Mouse (Mus musculus) gastrocnemius, adult 18-20 months (tissue): ENCODE results near the gene Mesd. TPM values are rescaled to one million over a fixed set of nuclear protein-coding genes. Genes with fewer than 3 reads are reported as not detected.

Experiments used
- DNase-seq: peaks from one replicate; pipeline ENCODE4 v3.0.0; 2021; ENCODE audit warnings: low spot score
- long read RNA-seq, 2 experiments: library from polyadenylated mRNA; stranded (forward); transcript quantifications; one replicate each; pipeline ENCODE4 v2.0.0; 2021
- total RNA-seq, 2 experiments: library from RNA; stranded (reverse); gene quantifications; 2 replicates each; pipeline ENCODE4 v1.2.3; 2021

The Mesd gene
- total RNA-seq, result 10 to 100 TPM; 23.4 to 28.7 TPM
- long read RNA-seq, experiment 1, full-length matches to known transcripts, result 53 of 55 reads
- long read RNA-seq, experiment 1, partial matches to known transcripts, result 0 of 55 reads
- long read RNA-seq, experiment 1, other reads (novel, unspliced or antisense), result 2 of 55 reads
- long read RNA-seq, experiment 2, full-length matches to known transcripts, result 35 of 40 reads
- long read RNA-seq, experiment 2, partial matches to known transcripts, result 0 of 40 reads
- long read RNA-seq, experiment 2, other reads (novel, unspliced or antisense), result 5 of 40 reads

GRCm38 (mm10) chr7:83884021-83884658 lies at the start of gene Mesd, which contains the start of gene Tlnrd1:
Gene Mesd, plus strand, starts transcription at chr7:83884466.
Gene Tlnrd1, minus strand, starts transcription at chr7:83884305.
- peak; percentile 81 for DNase-seq

- DNase-seq, result no peak
These were observed 45.6 kb upstream of the Mesd start for GRCm38 (mm10) chr7:83838525-83839224.

- no peak for DNase-seq
These were observed 44.2 kb upstream of the Mesd start for GRCm38 (mm10) chr7:83840076-83840475.

- DNase-seq, result no peak
These were observed 41.6 kb upstream of the Mesd start for GRCm38 (mm10) chr7:83842486-83843259.

DNA sequence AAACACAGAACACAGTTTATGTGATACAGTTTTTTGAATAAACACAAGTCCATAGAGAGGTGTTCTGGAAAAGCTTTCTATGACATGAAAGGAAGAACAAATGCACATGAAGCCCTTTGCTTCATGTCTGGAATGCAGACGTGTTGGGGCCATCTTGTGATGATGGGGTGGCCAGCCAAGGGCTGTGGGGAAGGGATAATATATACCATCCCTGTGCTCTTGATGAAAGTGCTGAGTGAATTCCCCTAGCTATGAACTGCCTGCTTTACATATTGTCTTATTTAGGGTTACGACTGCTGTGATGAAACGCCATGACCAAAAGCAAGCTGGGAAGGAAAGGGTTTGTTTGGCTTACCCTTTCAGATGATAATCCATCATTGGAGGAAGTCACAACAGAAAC lies 39.5 kb upstream of the Mesd start:
- no peak for DNase-seq

GRCm38 (mm10) chr7:83847187-83848075 lies 36.8 kb upstream of the Mesd start:
- no peak for DNase-seq

DNA sequence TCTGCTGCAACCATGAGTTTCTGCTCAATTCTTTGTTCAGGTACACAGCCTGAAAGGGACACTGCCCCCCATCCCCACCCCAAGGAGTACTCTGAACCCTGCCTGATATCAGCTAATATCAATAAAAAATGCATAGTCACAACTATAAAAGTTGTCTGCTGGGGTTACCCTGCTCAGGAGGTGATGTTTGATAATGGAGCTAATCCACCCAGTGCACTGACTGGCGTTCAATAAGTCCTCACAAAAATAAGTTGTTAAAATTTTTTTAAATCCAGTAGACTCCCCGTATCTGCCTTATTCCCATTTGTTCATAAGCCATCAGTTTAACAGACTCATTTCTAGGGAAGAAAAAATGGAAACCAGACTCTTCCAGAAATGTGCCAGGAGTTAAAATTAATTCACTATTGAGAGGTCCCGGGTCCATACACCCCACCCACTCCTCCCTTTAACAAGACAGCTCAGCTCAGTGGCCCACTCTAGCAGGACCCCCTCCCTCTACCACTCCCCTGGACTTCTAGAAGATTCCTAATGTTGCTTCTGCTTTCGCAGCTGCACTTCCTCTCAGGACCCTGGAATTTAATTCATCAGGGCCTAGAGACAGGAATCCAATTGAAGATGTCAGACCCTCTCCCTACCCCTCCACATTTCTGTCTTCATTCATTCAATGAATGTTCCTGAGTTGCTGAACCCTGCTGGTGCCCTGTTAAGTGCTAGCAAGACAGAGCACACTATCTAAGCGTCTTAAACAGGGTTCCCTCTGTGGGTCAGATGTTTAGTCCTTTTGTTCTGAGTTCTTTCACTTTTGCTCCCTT lies 32.5 kb upstream of the Mesd start:
- no peak for DNase-seq

GRCm38 (mm10) chr7:83852381-83853380 lies 31.6 kb upstream of the Mesd start:
- no peak for DNase-seq

DNA sequence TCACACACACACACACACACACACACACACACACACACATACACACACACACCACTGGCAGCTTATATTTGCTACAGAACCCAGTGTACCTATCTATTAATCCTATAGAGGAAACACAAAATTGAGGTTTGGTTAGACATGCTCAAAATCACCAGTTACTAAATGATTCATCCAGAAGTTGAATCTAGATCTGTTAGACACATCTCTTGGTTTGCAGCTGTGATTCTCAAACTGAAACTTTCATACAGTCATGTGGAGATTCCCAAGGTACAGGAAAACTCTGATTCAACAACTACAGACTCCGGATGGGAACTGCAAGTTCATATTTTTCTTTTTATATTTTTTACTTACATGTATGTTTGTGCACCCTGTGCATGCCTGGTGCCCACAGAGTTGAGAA lies 29.1 kb upstream of the Mesd start:
- no peak for DNase-seq

GRCm38 (mm10) chr7:83856353-83857207 lies 27.7 kb upstream of the Mesd start:
- DNase-seq, result peak; percentile 48

DNA sequence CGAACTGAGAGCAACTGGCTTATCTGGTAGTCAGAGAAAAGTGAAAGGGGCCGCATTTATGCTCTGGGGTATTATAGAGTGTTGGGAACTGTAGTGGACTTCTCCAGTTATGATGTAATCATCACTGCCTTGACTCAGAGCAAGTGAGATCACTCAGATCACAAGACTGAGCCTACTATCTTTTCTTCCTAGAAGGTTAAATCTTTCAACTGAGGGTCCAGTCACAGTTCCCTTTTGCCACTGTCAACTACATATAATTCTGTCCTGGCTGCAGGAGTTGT lies 27.1 kb upstream of the Mesd start:
- no peak for DNase-seq

GRCm38 (mm10) chr7:83857921-83858320 lies 26.3 kb upstream of the Mesd start:
- DNase-seq, result no peak

DNA sequence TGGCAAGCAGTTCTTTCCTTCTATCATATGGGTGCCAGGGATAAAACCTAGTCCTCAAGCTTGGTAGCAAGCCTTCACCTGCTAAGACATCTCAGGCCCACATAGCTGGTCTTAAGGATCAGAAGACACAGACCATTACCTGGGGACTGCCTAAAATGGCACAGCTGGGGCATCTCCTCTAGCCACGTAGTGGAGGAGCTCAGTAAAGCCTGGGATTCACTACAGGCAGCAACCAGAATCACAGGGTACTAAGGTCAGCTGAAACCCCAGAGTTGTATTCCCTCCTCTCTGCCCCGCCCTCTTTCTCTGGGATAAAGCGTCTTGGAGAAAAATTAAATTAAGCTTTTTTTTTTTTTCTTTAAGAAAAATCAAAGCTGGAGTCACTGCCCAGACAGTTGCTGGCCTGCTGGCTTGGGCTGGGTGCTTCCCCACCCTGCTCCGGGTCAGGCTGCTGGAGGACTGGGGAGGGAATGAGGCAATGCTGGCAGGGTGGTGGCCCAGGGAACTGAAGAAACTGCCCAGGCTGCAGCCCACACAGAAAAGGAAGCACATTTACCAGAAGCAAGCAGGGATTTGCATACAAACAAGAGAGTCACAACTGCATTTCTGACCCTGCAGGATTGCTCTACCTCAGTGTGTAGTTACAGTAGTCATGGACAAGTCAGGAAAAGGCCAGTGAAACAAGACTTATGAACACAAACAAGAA lies 24.7 kb upstream of the Mesd start:
- DNase-seq, result peak; percentile 45

- no peak for DNase-seq
These were observed 20.7 kb upstream of the Mesd start for GRCm38 (mm10) chr7:83863554-83863953.

DNA sequence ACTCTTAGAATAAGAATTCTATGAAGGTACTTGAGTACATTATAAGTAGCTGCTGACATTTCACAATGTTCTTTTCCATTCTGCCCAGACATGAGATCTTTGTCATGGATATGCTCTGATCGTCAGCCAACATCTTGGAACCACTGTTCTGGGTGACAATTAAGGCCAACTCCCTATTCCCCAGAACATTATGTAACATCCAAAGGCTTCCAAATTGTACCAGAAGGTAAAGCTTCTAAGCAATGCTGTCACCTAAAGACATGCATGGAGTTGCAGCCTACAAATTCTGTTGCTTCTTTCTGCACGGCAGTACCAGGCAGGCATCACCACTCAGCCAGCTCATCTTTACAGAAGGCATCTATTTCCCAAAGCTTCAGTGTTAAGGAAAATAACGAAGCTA lies 16.1 kb upstream of the Mesd start:
- DNase-seq, result no peak

DNA sequence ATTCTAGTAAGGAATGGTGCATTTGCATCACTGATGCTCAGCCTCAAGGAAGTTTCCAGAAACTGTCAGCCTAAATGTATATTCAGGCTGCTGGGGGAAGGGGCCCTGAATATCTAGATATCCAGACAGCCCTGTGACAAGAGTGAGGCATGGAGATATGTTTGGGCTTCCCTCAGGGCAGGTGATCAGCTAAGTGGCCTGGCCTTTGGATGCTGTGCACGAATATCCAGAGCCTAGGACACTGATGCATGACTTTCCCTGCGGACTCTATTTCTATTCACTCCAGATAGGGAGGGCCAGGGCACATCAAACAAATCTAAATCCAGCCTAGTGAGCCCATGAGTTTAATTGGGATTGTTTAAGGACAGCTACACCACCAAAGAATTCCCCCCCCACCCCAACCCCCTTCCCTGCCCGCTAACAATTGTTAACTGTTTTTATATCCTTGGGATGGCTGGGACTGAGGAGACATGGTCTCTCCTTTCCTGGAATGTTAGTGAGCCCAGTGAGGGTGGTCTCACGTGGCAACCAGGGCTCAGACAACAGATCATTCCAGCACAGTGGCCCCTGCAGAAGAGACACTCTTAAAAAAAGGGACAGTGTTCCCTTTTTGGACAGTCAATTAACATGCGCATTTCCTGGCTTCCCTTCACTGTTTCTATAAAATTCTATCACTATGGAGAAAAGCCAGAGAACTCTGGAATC lies 14.3 kb upstream of the Mesd start:
- no peak for DNase-seq

DNA sequence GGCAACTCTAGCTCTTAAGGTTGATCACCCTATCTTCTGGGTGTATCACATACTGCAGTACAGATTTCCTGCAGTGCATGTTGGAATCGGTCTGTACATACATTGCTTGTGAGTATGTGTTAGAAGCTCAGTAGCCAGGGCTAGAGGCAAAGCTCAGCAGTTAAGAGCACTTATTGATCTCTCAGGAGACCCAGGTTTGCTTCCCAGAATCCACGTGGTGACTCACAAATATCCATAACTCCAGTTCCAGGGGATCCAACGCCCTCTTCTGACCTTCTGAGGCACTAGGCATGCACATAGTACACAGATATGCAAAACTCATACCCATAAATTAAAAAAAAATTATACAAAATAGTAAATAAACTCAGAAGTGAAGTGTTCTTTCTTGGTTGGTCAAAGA lies 7.2 kb upstream of the Mesd start:
- DNase-seq, result no peak
